Mouse (Mus musculus): ENCODE measurements around the gene Prss47. TPM values are rescaled to one million over a fixed set of nuclear protein-coding genes. Genes with fewer than 3 reads are reported as not detected.

The Prss47 gene
- polyA plus RNA-seq, 1 experiment from 2014 or later = not detected

Other genes starting within 250 kb of the Prss47 start
- 0.04 TPM in 1 of 2 replicates, not detected in the other for gene Cntnap3, start 148.8 kb downstream of the Prss47 start, polyA plus RNA-seq (2015; fragmentation: Nextera tagmentation; extraction: Ambion mirVana)
- not detected in 2 replicates for gene Spata31, start 135.4 kb downstream of the Prss47 start, polyA plus RNA-seq (2015; fragmentation: Nextera tagmentation; extraction: Ambion mirVana)
- not detected in 2 replicates for gene Spata31d1c, start 19.7 kb downstream of the Prss47 start, polyA plus RNA-seq (2015; fragmentation: Nextera tagmentation; extraction: Ambion mirVana)
- gene Mfsd14b, start 60.2 kb upstream of the Prss47 start, polyA plus RNA-seq (2015; fragmentation: Nextera tagmentation; extraction: Ambion mirVana) = 33.7 and 37.3 TPM in 2 replicates
- not detected in 2 replicates for gene Olfr465-ps1, start 85.3 kb upstream of the Prss47 start, polyA plus RNA-seq (2015; fragmentation: Nextera tagmentation; extraction: Ambion mirVana)
- not detected in 2 replicates for gene Olfr466, start 97.5 kb upstream of the Prss47 start, polyA plus RNA-seq (2015; fragmentation: Nextera tagmentation; extraction: Ambion mirVana)
- not detected in 2 replicates for gene Nlrp4f, start 153.2 kb upstream of the Prss47 start, polyA plus RNA-seq (2015; fragmentation: Nextera tagmentation; extraction: Ambion mirVana)
- not detected in 2 replicates for gene Gm10775, start 206.8 kb upstream of the Prss47 start, polyA plus RNA-seq (2015; fragmentation: Nextera tagmentation; extraction: Ambion mirVana)
- gene Zfp369, start 226.1 kb upstream of the Prss47 start, polyA plus RNA-seq (2015; fragmentation: Nextera tagmentation; extraction: Ambion mirVana) = 6.7 and 8.3 TPM in 2 replicates